In genomic region chr16:18626376-18626878, GRCm38 (mm10) we compare ENCODE assay signal across 8 mouse cellular contexts. TPM values are rescaled to one million over a fixed set of nuclear protein-coding genes. Genes with fewer than 3 reads are reported as not detected.
DNase-seq lines count a peak whose midpoint lies in the region; ATAC-seq and TF ChIP-seq lines count a peak whose summit lies in the region.

TSS of gene Gm49601 (minus strand) at chr16:18626427.

- H3K27ac ChIP-seq in forebrain, embryonic 14.5 days (ENCODE audit: low read depth, low read length) = no peak within 1 kb of the TSS
- H3K27ac ChIP-seq in liver, postnatal 0 days (ENCODE audit: low read depth) = no peak within 1 kb of the TSS
- no peak within 1 kb of the TSS for H3K27ac ChIP-seq in neural tube, embryonic 14.5 days (ENCODE audit: low read depth, low read length)

- intact Hi-C loops in heart, postnatal 14 days (cut with DNase I) = loop anchor here (5.0 kb wide), 3 partner anchors 51 to 231 kb away; no protein-coding TSS in a partner anchor

- H3K9me3 ChIP-seq in E14TG2a.4 (ENCODE audit: low read length) = no peaks in the 10 kb centered on the region; the same call in 1 of the 2 replicates
- H3K9me3 ChIP-seq in forebrain, embryonic 14.5 days (replicated peaks; ENCODE audit: control insufficient read depth, low read length) = no peaks in the 10 kb centered on the region
- no peaks in the 10 kb centered on the region for H3K9me3 ChIP-seq in liver, postnatal 0 days (ENCODE audit: low read length)
- H3K9me3 ChIP-seq in neural tube, embryonic 14.5 days (ENCODE audit: control insufficient read depth, low read length) = no peaks in the 10 kb centered on the region

- H3K9ac ChIP-seq in forebrain, embryonic 14.5 days (ENCODE audit: low read length) = peak within 1 kb of the TSS; percentile 65
- peak within 1 kb of the TSS; percentile 35; the same call in 1 of the 2 replicates for H3K9ac ChIP-seq in liver, postnatal 0 days (replicated peaks)
- H3K9ac ChIP-seq in neural tube, embryonic 14.5 days (replicated peaks; ENCODE audit: low read depth, low read length) = peak within 1 kb of the TSS; percentile 55

- peak; percentile 58 for DNase-seq in c-Kit-positive CD71-positive TER-119-positive erythroid progenitor cells, embryonic 14.5 days (ENCODE audit: low spot score)
- DNase-seq in forebrain, embryonic 14.5 days (ENCODE audit: low spot score) = peak; percentile 76
- DNase-seq in heart, postnatal 14 days = peak; percentile 89 to 93
- no peak for DNase-seq in large intestine, adult 2 months (ENCODE audit: low read depth, low spot score)
- DNase-seq in liver, postnatal 0 days = peak; percentile 85
- DNase-seq in testis, postnatal 10 days (ENCODE audit: low spot score) = peak; percentile 89

- H3K4me1 ChIP-seq in E14TG2a.4 (replicated peaks; ENCODE audit: low read depth, low read length) = peaks cover 65% of the 10 kb centered on the region
- H3K4me1 ChIP-seq in forebrain, embryonic 14.5 days (ENCODE audit: control insufficient read depth, insufficient read depth, low read length) = peaks cover 28% of the 10 kb centered on the region
- peaks cover 14% of the 10 kb centered on the region for H3K4me1 ChIP-seq in liver, postnatal 0 days (ENCODE audit: insufficient read depth)
- peaks cover 21% of the 10 kb centered on the region for H3K4me1 ChIP-seq in neural tube, embryonic 14.5 days (ENCODE audit: control insufficient read depth, insufficient read depth, low read length)

- ATAC-seq in forebrain, embryonic 14.5 days = peak; percentile 47
- ATAC-seq in liver, postnatal 0 days = peak; percentile 47
- ATAC-seq in neural tube, embryonic 14.5 days (ENCODE audit: low read depth) = peak; percentile 26

- no peaks in the 10 kb centered on the region for H3K36me3 ChIP-seq in E14TG2a.4 (ENCODE audit: insufficient read depth, low read length)
- H3K36me3 ChIP-seq in forebrain, embryonic 14.5 days (ENCODE audit: control insufficient read depth, insufficient read depth, low read length) = peaks cover 41% of the 10 kb centered on the region
- H3K36me3 ChIP-seq in liver, postnatal 0 days (replicated peaks; ENCODE audit: insufficient read depth, low read length) = no peaks in the 10 kb centered on the region; the same call in 1 of the 2 replicates
- H3K36me3 ChIP-seq in neural tube, embryonic 14.5 days (ENCODE audit: control insufficient read depth, insufficient read depth, low read length) = peaks cover 29% of the 10 kb centered on the region

- H3K4me2 ChIP-seq in forebrain, embryonic 14.5 days (ENCODE audit: low read length) = peak within 1 kb of the TSS; percentile 79
- H3K4me2 ChIP-seq in liver, postnatal 0 days (ENCODE audit: low read depth, low read length) = peak within 1 kb of the TSS; percentile 77
- peak within 1 kb of the TSS; percentile 68 for H3K4me2 ChIP-seq in neural tube, embryonic 14.5 days (ENCODE audit: low read depth, low read length)

- no peak for TF ChIP-seq EP300 in liver, postnatal 0 days (IDR thresholded peaks at IDR 0.05; ENCODE audit: low read depth)

- H3K4me3 ChIP-seq in E14TG2a.4 (replicated peaks; ENCODE audit: low read length) = peak within 1 kb of the TSS; percentile 77
- H3K4me3 ChIP-seq in forebrain, embryonic 14.5 days (ENCODE audit: low read depth, low read length) = peak within 1 kb of the TSS; percentile 84
- peak within 1 kb of the TSS; percentile 53 for H3K4me3 ChIP-seq in liver, postnatal 0 days (ENCODE audit: low read depth, low read length)
- peak within 1 kb of the TSS; percentile 85 for H3K4me3 ChIP-seq in neural tube, embryonic 14.5 days (ENCODE audit: low read depth, low read length)

- WGBS in forebrain, embryonic 14.5 days = under 1% methylated on average over 55 of the region's 65 CpGs
- under 1% methylated on average over 64 of the region's 65 CpGs for WGBS in large intestine, adult 2 months
- under 1% methylated on average over 54 of the region's 65 CpGs for WGBS in liver, postnatal 0 days (ENCODE audit: insufficient replicate concordance)
- 0% methylated on average over 63 of the region's 65 CpGs for WGBS in neural tube, embryonic 14.5 days

- peaks cover 97% of the 10 kb centered on the region for H3K27me3 ChIP-seq in E14TG2a.4 (ENCODE audit: insufficient read depth, low read length)
- H3K27me3 ChIP-seq in forebrain, embryonic 14.5 days (replicated peaks; ENCODE audit: control insufficient read depth, insufficient read depth, low read length) = peaks cover 56% of the 10 kb centered on the region
- H3K27me3 ChIP-seq in liver, postnatal 0 days (ENCODE audit: insufficient read depth, low read length) = peaks cover 77% of the 10 kb centered on the region
- H3K27me3 ChIP-seq in neural tube, embryonic 14.5 days (ENCODE audit: control insufficient read depth, insufficient read depth, low read length) = peaks cover 46% of the 10 kb centered on the region

- TF ChIP-seq CTCF in E14TG2a.4 (conservative IDR thresholded peaks at IDR 0.05; ENCODE audit: low read length) = peak; percentile 6; the same call in 1 of the 2 replicates
- peak; percentile 86 for TF ChIP-seq CTCF in liver, postnatal 0 days (IDR thresholded peaks at IDR 0.05; ENCODE audit: low read depth)

RNA-seq across cellular contexts. Expression of gene Gm49601, which starts in this region (rescaled TPM):
- 5.7 and 8.2 TPM in 2 replicates for polyA plus RNA-seq in forebrain, embryonic 14.5 days (2014; fragmentation: Nextera tagmentation; extraction: Ambion mirVana)
- 1 to 10 TPM; 2.8 to 4.0 TPM for total RNA-seq in heart, postnatal 14 days (2021)
- polyA plus RNA-seq in large intestine, adult 2 months (2012; rRNA removed) = 90.7 and 174 TPM in 2 replicates
- 0.32 TPM in 1 of 2 replicates, not detected in the other for polyA plus RNA-seq in liver, postnatal 0 days (2015; fragmentation: Nextera tagmentation; extraction: Ambion mirVana)
- 8.3 and 10.7 TPM in 2 replicates for polyA plus RNA-seq in neural tube, embryonic 14.5 days (2014; fragmentation: Nextera tagmentation; extraction: Ambion mirVana)

Comparison
In these comparisons a context has a peak if more than half of its experiments do, and no peak if none do; other contexts are left out.
1. Peak in DNase-seq, ATAC-seq, H3K4me3 ChIP-seq, H3K9ac ChIP-seq and H3K4me2 ChIP-seq in liver, postnatal 0 days; RNA of the gene not detected or under 1 TPM.